Mouse (Mus musculus) testis, adult 2 months (tissue): ENCODE measurements around the gene Ncor2. TPM values are rescaled to one million over a fixed set of nuclear protein-coding genes. Genes with fewer than 3 reads are reported as not detected.

Experiments
- H3K27ac ChIP-seq: fragments of 200-500 bp; 2 replicates; pipeline ENCODE4 v1.5.1; 2012; ENCODE audit warnings: low read depth, low read length; ENCODE audit not compliant: control insufficient read depth, insufficient read depth
- H3K27me3 ChIP-seq: fragments of 200-500 bp; 2 replicates; pipeline ENCODE4 v1.6.1; 2012; ENCODE audit warnings: mild to moderate bottlenecking, low read length, moderate library complexity; ENCODE audit not compliant: control insufficient read depth, insufficient read depth
- H3K36me3 ChIP-seq: fragments of 200-500 bp; 2 replicates; pipeline ENCODE4 v1.6.1; 2012; ENCODE audit warnings: mild to moderate bottlenecking, low read length; ENCODE audit not compliant: control insufficient read depth, insufficient read depth
- H3K4me1 ChIP-seq: fragments of 200-500 bp; 2 replicates; pipeline ENCODE4 v1.6.1; 2012; ENCODE audit warnings: low read length; ENCODE audit not compliant: control insufficient read depth, insufficient read depth
- H3K4me3 ChIP-seq: fragments of 200-500 bp; 2 replicates; pipeline ENCODE4 v1.5.1; 2012; ENCODE audit warnings: low read depth, mild to moderate bottlenecking, low read length, moderate library complexity, mixed read lengths; ENCODE audit not compliant: control insufficient read depth
- CTCF ChIP-seq: fragments of 200-500 bp; IDR thresholded peaks from 2 replicates; pipeline ENCODE4 v1.5.1; 2012; ENCODE audit warnings: low read depth, mild to moderate bottlenecking, inconsistent platforms, low read length, moderate library complexity; ENCODE audit not compliant: control insufficient read depth, insufficient read depth, insufficient replicate concordance
- POLR2A ChIP-seq: fragments of 200-500 bp; IDR thresholded peaks from 2 replicates; pipeline ENCODE4 v1.6.1; 2012; ENCODE audit warnings: low read depth, mild to moderate bottlenecking, inconsistent platforms, low read length, moderate library complexity; ENCODE audit not compliant: control insufficient read depth
- polyA plus RNA-seq: library from polyadenylated mRNA; depleted of rRNA; stranded (reverse); fragments of >200 nt; gene quantifications from 2 replicates; pipeline ENCODE4 v1.2.3, GENCODE M21; 2012

The Ncor2 gene
- polyA plus RNA-seq, 1 experiment, result 28.0 TPM

DNA sequence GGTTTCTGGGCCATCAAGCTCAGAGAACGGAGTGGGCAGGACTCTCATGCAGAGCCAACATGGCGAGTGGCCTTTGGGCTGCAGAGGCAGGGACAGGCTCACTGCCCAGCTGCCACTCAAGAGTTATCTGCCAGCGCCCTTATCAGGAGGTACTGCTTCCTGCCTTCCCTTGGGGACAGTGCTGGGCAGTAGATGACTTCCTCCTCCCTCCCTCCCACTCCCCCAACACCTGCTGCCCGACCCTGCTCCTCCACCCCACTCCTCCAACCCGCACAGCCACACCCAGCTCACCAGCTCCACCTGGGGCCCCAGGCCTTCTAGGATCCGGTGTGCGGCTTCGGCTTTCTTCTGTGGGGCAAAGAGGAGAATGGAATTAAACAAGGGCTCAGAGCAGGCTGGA is 76.7 kb downstream of the Ncor2 start:
- H3K27ac ChIP-seq, result no peak overlapping the region
- TF ChIP-seq CTCF (no peak), POLR2A (no peak)
- no peaks in the 10 kb centered on the region for H3K36me3 ChIP-seq

DNA sequence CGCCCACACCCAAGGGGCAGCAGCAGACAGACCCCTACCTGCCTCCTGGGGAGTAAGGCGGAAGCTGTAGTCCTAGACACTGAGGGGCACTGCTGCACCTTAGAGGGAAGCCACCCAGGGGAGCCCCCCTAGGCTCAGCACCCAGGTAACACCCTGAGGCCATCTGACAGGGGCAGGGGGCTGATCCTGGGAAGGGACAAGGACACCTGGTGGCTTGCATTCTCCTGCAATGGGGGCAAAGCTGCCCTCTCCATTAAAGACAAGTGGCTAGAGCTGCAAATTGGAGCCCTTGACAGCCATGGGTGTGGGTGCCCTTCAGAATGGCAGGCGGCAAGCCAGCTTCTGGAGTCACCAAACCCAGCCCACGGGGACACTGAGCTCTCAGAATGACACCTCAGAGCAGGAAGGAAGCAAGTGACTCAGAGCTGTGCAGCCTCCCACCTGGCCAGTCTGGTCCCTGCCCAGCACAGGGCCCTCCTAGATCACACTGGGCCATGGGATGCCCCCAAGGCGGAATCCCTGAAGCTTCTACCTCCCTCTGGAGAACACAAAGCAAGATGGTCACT is 79.2 kb downstream of the Ncor2 start:
- Histone ChIP-seq H3K4me1 (no peaks in the 10 kb centered on the region), H3K27ac (no peak overlapping the region), H3K4me3 (no peak overlapping the region), H3K27me3 (no peaks in the 10 kb centered on the region), H3K36me3 (no peaks in the 10 kb centered on the region)
- TF ChIP-seq CTCF (no peak), POLR2A (no peak)

More for the DNA sequence above, 76.7 kb downstream of the Ncor2 start:
- no peaks in the 10 kb centered on the region for H3K27me3 ChIP-seq
- no peak overlapping the region for H3K4me3 ChIP-seq
- H3K4me1 ChIP-seq, result no peaks in the 10 kb centered on the region

DNA sequence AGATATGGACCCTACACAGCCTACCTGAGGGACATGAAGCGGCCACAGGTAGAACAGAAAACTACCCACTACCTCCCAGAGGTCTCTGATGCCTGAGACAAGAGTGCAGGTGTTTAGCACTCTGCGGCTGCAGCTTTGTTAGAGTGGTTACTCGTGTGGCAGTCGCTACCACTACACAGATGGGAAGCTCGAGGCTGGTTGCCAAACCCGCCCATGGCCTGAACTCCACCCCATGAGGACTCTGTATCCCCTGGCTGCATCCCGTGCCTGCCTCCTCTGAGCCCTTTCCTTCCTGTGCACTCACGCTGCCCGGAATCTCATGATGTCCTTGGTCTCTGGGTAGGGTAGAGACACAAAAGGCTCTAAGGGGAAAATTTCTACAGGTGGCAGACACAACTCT is 80.3 kb downstream of the Ncor2 start:
- H3K27ac ChIP-seq, result no peak overlapping the region
- H3K27me3 ChIP-seq, result no peaks in the 10 kb centered on the region
- no peaks in the 10 kb centered on the region for H3K36me3 ChIP-seq
- TF ChIP-seq POLR2A (no peak), CTCF (no peak)
- H3K4me1 ChIP-seq, result no peaks in the 10 kb centered on the region; the same call in 1 of the 2 replicates
- no peak overlapping the region for H3K4me3 ChIP-seq

DNA sequence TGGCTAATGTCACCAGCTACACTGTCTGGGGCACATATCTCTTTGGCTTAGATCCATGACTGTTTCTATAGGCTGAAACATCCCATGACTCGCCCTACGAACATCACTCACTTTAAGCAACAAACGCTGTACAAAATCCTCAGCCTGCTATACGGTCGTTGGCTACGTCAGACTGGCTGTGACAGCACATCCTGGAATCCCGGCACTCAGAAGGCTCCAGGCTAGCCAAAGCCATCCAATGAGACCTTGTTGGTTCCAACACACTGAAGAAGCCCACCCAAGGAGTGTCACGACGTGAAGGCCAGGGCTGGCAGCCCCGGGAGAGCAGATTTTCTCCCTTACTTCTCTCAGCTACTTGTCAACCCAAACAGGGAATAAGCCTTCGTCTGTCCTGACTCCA is 82.7 kb downstream of the Ncor2 start:
- H3K4me3 ChIP-seq, result no peak overlapping the region
- TF ChIP-seq POLR2A (no peak), CTCF (no peak)
- H3K27ac ChIP-seq, result no peak overlapping the region
- no peaks in the 10 kb centered on the region for H3K36me3 ChIP-seq
- H3K4me1 ChIP-seq, result no peaks in the 10 kb centered on the region; the same call in 1 of the 2 replicates
- no peaks in the 10 kb centered on the region for H3K27me3 ChIP-seq

DNA sequence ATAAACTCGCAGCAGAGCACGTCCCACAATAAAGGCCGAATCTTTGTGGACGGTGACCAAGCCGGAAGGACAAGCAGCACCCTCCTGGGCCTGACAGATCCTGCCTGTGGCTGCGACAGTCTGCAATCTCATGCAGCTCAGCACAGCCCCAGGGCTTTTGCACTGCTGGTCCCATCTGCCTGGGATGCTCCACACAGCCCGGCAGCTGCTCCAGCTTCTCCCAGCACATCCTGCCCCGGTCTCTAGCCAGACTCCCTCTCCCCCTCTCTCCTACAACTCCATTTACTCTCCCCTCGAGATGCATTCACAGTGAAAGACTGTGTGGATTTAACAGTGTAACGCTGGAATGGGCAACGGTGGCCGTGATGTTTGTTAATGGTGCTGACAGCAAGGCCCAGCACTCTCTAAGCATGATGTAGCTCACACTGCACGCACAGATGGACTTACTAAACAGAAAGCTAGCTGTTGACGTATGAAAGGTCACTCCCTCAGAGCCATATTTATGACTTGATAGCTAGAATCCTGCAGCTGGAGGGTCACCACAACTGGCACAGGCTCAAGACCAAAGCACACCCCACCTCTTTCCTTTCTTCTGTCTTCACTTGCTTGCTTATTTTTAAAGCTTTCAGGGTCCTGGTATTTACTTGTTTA is 83.4 kb downstream of the Ncor2 start:
- TF ChIP-seq POLR2A, result no peak; the same call in 1 of the 2 replicates
- TF ChIP-seq CTCF, result no peak
- Histone ChIP-seq H3K4me1 (no peaks in the 10 kb centered on the region; the same call in 1 of the 2 replicates), H3K36me3 (no peaks in the 10 kb centered on the region), H3K4me3 (no peak overlapping the region), H3K27ac (no peak overlapping the region), H3K27me3 (no peaks in the 10 kb centered on the region)

DNA sequence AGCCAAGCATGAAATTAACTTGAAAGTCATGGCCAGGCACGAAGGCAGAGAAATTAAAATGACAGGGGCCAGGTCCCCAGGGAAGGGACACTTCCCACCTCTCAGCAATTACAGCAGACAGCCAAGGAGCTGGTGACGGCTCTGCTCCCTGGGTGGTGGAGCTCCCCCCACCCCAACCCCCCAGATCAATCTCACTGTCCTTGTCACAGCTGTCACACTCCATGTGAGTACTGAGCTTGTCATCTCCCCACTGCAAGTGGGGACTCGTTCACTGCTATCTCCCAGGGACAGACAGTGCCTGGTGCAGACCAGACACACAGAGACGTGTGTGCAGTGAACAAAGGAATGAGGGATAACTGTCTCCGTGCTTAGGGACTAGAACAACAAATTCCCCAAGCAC is 85.2 kb downstream of the Ncor2 start:
- H3K27ac ChIP-seq, result no peak overlapping the region
- no peak for TF ChIP-seq POLR2A
- TF ChIP-seq CTCF, result no peak
- no peaks in the 10 kb centered on the region for H3K36me3 ChIP-seq
- no peaks in the 10 kb centered on the region for H3K27me3 ChIP-seq
- no peak overlapping the region for H3K4me3 ChIP-seq
- no peaks in the 10 kb centered on the region; the same call in 1 of the 2 replicates for H3K4me1 ChIP-seq

DNA sequence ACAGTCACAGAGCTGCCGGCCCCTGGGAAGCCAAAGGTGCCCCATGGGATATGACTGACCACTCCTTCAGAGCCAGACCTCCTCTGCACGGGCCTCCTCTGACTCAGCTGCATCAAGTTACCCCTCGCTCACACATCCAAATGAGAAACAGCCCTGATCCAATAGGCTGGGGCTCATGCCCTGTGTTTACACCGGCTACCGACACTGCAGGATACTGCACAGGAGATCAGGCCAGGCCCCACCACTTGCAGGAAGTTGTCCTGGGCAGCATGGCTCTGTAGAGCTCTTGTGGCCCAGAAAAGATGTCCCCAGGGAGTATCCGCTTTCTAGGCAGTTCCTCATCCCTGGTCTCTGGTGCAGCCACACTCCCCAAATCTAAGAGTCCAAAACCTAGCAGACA is 90.9 kb downstream of the Ncor2 start:
- no peak for TF ChIP-seq POLR2A
- TF ChIP-seq CTCF, result no peak
- Histone ChIP-seq H3K27me3 (no peaks in the 10 kb centered on the region), H3K4me3 (no peak overlapping the region), H3K27ac (no peak overlapping the region), H3K4me1 (no peaks in the 10 kb centered on the region), H3K36me3 (no peaks in the 10 kb centered on the region)
